Mouse (Mus musculus): Measurements from ENCODE around the gene Pus7. TPM values are rescaled to one million over a fixed set of nuclear protein-coding genes. Genes with fewer than 3 reads are reported as not detected.
A peak's percentile ranks its signal among the peaks of the same experiment; 100 is the strongest.
"Not testable (repeated sequence)": the region's sequence is repeated elsewhere in the genome, so short reads cannot be mapped to it uniquely, and the experiment has no call there.

The Pus7 gene
- polyA plus RNA-seq, 1 experiment = 5.4 TPM

DNA sequence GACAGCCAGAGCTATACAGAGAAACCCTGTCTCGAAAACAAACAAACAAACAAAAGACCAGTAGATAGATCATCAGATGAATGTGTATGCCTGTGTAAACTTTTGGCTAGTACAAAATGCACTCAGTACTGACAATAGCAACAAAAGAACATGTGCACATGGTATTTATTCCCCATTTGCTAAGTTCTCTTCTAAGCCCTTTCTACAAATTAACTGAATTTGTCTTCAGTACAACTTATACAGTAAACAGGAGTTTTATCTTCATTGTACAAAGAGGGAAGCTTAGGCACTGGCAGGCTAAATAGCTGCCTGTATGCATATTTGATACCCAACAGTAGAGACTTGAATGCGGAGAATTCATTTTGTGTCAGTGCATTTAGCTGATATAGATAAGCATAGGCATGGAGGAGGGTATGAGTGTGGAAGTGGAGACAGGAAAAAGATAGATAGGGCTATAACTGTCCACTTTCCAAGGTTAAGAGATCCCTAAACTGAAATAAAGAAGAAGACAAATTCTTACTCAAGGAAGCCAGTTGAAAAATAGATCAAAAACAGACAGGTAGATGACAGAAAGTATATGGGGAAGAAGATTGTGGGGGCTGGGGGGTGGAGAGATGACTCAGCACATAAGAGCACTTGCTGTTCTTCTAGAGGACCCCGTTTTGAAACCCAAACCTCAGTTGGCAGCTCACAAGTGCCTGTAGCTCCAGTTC, 65.9 kb downstream of the Pus7 start:
- peaks cover 8% of the 10 kb centered on the region for H3K4me1 ChIP-seq (ENCODE audit: control insufficient read depth, insufficient read depth, low read length)
- no peak for TF ChIP-seq CTCF (IDR thresholded peaks at IDR 0.05; ENCODE audit: low read depth, low read length)
- TF ChIP-seq POLR2A (IDR thresholded peaks at IDR 0.05; ENCODE audit: borderline replicate concordance, low read depth, low read length) = no peak
- no peak overlapping the region for H3K4me3 ChIP-seq (ENCODE audit: insufficient read depth, low read length)
- no peak overlapping the region for H3K27ac ChIP-seq (ENCODE audit: insufficient read depth, low read depth, low read length)

DNA sequence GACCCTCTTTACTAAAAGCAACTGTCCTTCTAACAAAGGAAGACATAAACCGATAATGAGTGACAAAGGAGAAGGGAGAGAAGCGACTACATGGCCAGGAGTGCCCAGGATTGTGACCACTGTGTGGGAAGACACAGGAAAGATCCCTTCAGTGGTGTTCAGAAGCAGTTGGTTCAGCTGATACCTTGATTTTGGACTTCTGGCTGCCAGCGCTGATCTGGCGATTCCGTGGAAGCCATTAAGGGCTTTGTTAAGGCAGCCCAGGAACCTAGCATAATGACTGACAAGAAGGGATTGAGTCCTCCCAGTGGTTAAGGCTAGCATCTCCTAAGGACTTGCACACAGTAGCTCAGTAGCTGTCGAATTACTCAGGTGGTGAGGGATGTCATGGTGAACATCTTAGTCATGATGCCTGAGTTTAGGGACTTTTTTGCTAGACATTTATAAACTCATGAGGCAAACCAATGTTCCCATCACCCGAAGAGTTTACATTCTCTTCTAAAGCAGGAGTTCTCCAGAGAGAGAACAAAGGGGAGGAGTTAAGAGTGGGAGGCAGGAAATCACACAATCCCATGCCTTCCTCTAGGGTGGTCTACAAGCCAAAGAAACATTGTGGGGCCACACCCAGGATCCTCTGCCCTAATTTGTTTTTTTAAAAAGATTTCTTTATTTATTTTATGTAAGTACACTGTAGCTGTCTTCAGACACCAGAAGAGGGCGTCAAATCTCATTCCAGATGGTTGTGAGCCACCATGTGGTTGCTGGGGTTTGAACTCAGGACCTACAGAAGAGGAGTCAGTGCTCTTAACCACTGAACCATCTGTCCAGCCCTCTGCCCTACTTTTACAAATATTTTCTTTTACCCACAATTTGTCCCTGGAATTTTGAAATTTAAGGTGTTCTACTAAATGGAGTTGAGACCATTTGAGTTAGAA, 69.8 kb downstream of the Pus7 start:
- peaks cover 2% of the 10 kb centered on the region; the same call in 1 of the 2 replicates for H3K4me1 ChIP-seq (ENCODE audit: control insufficient read depth, insufficient read depth, low read length)
- no peak overlapping the region for H3K4me3 ChIP-seq (ENCODE audit: insufficient read depth, low read length)
- H3K27ac ChIP-seq (ENCODE audit: insufficient read depth, low read depth, low read length) = no peak overlapping the region

DNA sequence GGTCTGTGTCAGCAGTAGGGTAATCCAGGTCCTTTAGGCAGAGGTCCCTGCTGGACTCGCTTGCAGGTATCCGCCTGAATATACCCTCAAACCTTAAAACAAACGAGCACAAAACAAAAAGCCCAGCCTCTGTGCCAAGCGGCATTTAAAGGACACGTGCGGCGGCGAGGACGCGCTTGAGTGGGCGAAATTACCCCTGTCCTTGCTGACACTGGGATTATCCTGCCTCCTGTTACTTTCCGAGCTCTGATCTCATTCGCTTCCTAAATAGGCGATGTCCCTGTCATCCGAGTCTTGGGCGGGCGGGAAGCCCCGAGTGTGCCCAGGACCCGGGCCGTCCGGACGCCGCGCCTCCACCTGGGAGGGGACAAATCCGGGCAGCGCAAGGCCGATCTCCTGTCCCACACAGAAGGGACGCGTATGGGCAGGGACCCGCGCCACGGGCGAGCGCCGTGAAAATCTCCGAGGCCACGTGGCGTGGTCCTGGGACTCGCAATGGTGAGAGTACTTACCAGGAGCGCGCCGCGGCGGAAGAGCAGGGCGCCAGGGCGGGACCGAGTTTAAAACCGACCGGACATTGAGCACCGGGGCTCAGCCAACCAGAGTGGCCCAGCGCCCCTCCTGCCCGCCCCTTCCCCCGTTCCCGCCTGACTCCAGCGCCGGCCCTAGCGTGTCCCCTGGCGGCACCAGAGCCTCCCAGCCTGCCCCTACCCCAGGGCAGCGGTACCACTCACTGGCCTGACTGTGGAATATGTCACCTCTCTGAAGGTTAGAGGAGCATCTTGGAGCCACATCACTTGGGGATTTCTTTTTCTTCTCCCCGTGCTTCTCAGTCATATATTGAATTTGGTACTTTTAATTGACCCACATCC, 71.1 kb downstream of the Pus7 start:
- Histone ChIP-seq H3K27ac (ENCODE audit: insufficient read depth, low read depth, low read length) (peak overlapping the region; percentile 56), H3K4me1 (ENCODE audit: control insufficient read depth, insufficient read depth, low read length) (peaks cover 2% of the 10 kb centered on the region; the same call in 1 of the 2 replicates), H3K4me3 (ENCODE audit: insufficient read depth, low read length) (peak overlapping the region; percentile 93)
- TF ChIP-seq CTCF (IDR thresholded peaks at IDR 0.05; ENCODE audit: low read depth, low read length) = no peak
- no peak for TF ChIP-seq POLR2A (IDR thresholded peaks at IDR 0.05; ENCODE audit: borderline replicate concordance, low read depth, low read length)

More for the DNA sequence above, 69.8 kb downstream of the Pus7 start:
- TF ChIP-seq POLR2A (IDR thresholded peaks at IDR 0.05; ENCODE audit: borderline replicate concordance, low read depth, low read length) (no peak), CTCF (IDR thresholded peaks at IDR 0.05; ENCODE audit: low read depth, low read length) (no peak)

DNA sequence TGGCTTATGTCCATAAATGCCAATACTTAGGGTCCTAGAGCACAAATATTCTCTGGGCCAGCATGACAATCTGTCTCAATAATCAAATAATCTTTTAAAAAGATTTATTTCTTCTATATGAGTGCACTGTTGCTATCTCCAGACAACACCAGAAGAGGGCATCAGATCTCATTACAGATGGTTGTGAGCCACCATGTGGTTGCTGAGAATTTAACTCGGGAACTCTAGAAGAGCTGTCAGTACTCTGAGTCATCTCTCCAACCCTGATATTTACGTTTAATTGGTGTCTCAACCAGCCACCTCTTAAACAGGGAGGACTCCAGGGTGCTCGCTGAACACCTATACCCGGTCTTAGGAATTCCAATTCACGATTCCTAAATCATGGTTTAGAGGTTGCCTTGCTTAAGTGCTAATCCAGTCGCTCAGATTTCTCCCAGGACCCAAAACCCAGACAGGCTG, 71.8 kb downstream of the Pus7 start:
- H3K27ac ChIP-seq (ENCODE audit: insufficient read depth, low read depth, low read length) = peak overlapping the region; percentile 56
- H3K4me1 ChIP-seq (ENCODE audit: control insufficient read depth, insufficient read depth, low read length) = not testable (repeated sequence)

DNA sequence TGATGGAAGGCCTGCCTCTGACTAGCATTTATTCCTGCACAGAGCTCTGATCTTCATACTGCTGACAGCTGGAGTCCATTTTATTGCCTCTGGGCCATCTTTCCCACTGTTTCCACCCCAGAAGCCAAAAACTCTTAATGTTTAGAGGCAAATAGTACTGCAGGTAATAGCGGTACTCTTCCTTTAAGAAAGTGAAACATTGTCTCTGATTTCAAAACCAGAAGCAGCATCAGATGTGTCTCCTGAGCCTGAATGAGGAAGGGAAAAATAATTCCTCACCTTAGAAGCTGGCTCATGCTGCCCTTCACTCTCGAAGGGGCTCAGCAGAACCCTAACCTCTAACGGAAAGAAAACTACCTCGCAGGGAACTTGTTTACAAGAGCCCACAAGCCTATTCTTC, 72.3 kb downstream of the Pus7 start:
- H3K4me1 ChIP-seq (ENCODE audit: control insufficient read depth, insufficient read depth, low read length) = peaks cover 2% of the 10 kb centered on the region; the same call in 1 of the 2 replicates
- no peak for TF ChIP-seq CTCF (IDR thresholded peaks at IDR 0.05; ENCODE audit: low read depth, low read length)
- TF ChIP-seq POLR2A (IDR thresholded peaks at IDR 0.05; ENCODE audit: borderline replicate concordance, low read depth, low read length) = no peak
- no peak overlapping the region for H3K27ac ChIP-seq (ENCODE audit: insufficient read depth, low read depth, low read length)
- peak overlapping the region; percentile 18; the same call in 1 of the 2 replicates for H3K4me3 ChIP-seq (ENCODE audit: insufficient read depth, low read length)

More for the DNA sequence above, 71.8 kb downstream of the Pus7 start:
- H3K4me3 ChIP-seq (ENCODE audit: insufficient read depth, low read length) = peak overlapping the region; percentile 93

DNA sequence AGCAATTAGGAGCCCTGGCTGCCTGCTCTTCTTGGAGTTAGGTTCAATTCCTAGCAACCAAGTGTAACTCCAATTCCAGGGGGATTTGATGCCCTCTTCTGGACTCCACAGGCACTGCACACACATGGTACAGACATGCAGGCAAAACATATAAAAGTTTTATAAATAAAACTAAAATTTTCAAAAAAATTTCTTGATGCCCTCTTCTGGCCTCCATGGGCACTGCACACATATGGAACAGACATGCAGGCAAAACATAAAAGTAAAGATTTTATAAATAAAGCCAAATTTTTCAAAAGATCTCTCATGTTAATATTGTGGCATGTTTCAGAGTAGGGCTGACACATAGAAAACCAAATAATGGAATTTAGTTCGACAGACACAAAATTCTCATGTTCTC, 73.8 kb downstream of the Pus7 start:
- H3K27ac ChIP-seq (ENCODE audit: insufficient read depth, low read depth, low read length) = no peak overlapping the region
- no peak overlapping the region for H3K4me3 ChIP-seq (ENCODE audit: insufficient read depth, low read length)
- H3K4me1 ChIP-seq (ENCODE audit: control insufficient read depth, insufficient read depth, low read length) = peaks cover 2% of the 10 kb centered on the region; the same call in 1 of the 2 replicates
- TF ChIP-seq CTCF (IDR thresholded peaks at IDR 0.05; ENCODE audit: low read depth, low read length) (no peak), POLR2A (IDR thresholded peaks at IDR 0.05; ENCODE audit: borderline replicate concordance, low read depth, low read length) (no peak)

DNA sequence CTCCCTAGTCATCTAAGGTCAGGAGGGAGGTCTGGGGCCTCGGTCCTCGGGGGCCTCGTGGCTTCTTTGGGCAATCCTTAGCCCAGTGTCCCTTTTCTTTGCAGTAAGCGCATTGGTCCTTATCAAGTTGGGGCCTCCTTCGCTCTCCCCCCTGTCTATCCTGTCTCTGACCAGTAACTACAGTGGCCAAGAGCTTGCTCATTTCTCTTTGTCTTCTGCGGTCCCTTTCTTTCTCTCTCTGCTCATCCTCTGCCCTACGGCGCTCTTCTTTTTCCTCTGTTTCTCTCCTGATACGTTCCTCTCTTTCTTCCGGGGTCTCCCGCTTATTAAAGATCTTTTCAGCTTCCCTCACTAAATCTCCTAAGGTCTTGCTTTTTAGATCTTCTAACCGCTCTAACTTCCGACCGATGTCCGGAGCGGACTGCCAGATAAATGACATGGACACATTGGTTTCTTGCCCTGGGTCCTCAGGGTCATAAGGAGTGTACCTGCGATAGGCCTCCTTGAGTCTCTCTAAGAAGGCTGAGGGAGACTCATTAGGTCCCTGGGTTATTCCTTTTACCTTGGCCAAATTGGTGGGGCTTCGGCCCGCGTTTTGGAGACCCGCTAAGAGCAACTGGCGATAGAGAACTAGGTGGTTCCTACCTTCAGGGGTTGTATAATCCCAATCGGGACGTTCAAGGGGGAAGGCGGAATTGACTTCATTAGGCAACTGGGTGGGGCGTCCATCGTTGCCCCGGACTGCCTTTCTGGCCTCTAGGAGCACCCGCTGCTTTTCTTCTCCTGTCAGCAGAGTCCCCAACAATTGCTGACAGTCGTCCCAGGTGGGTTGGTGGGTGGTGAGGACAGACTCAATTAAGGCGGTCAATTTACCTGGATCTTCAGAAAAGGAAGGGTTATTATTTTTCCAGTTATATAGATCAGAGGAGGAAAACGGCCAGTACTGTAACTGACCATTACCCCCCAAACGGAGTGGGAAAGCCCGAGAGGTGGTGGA, 76.6 kb downstream of the Pus7 start:
- H3K4me3 ChIP-seq (ENCODE audit: insufficient read depth, low read length); H3K4me1 ChIP-seq (ENCODE audit: control insufficient read depth, insufficient read depth, low read length); H3K27ac ChIP-seq (ENCODE audit: insufficient read depth, low read depth, low read length): not testable (repeated sequence)

DNA sequence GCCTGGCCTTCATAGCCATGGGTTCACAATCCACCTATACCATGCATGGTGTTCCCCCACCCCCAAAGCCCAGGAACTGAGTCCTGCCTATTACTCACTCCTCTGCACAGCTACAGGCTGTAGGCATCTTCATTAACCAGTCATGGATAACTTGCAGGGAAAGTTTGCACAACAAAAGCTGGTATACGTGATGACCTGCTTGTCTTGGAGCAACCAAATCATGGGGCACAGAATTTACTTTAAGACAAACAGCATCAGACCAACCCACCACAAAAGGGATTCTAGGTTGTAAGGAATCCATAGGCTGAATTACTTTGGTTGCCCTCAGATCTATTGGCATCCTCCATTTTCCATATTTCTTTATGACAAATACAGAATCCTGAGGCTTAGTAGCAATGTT, 86.1 kb downstream of the Pus7 start:
- Histone ChIP-seq H3K27ac (ENCODE audit: insufficient read depth, low read depth, low read length) (no peak overlapping the region), H3K4me3 (ENCODE audit: insufficient read depth, low read length) (no peak overlapping the region), H3K4me1 (ENCODE audit: control insufficient read depth, insufficient read depth, low read length) (no peaks in the 10 kb centered on the region)
- no peak for TF ChIP-seq CTCF (IDR thresholded peaks at IDR 0.05; ENCODE audit: low read depth, low read length)
- TF ChIP-seq POLR2A (IDR thresholded peaks at IDR 0.05; ENCODE audit: borderline replicate concordance, low read depth, low read length) = no peak

Other genes with a start within 250 kb of the Pus7 start
- 33.0 and 34.8 TPM in 2 replicates for gene Srpk2, start 99.1 kb downstream of the Pus7 start, polyA plus RNA-seq (2012; ENCODE audit: insufficient read depth, insufficient read length, missing spikeins)
- gene Rint1, start 4.0 kb upstream of the Pus7 start, polyA plus RNA-seq (2012; ENCODE audit: insufficient read depth, insufficient read length, missing spikeins) = 10.6 and 15.1 TPM in 2 replicates
- 67.6 and 84.3 TPM in 2 replicates for gene Tomm7, start 60.5 kb upstream of the Pus7 start, polyA plus RNA-seq (2012; ENCODE audit: insufficient read depth, insufficient read length, missing spikeins)
- gene Fam126a, start 247.0 kb upstream of the Pus7 start, polyA plus RNA-seq (2012; ENCODE audit: insufficient read depth, insufficient read length, missing spikeins) = 24.2 and 24.3 TPM in 2 replicates